Mouse (Mus musculus) heart, embryonic 15.5 days (tissue): ENCODE measurements at regions not wholly inside any gene's neighbourhood (a gene's known extent, or its start where the extent isn't known, plus 50 kb on each side); places are given as distances from the start of the nearest gene placed in this dataset.

ENCODE experiments used
- ATAC-seq: fragments of 200-750 bp; cut with Nextera tagmentation; replicated peaks from 2 replicates; pipeline ENCODE4 v1.8.0; 2017; ENCODE audit warnings: low read depth, moderate TSS enrichment; ENCODE audit not compliant: insufficient number of reproducible peaks, insufficient read depth, low FRiP score
- H3K27ac ChIP-seq: fragments of 300-500 bp; sonication (generic); 2 replicates; pipeline ENCODE4 v1.5.1; 2015; ENCODE audit warnings: mild to moderate bottlenecking, inconsistent platforms
- H3K27me3 ChIP-seq: fragments of 300-500 bp; sonication (generic); 2 replicates; pipeline ENCODE4 v1.6.1; 2015; ENCODE audit warnings: inconsistent platforms
- H3K36me3 ChIP-seq: fragments of 300-500 bp; sonication (generic); 2 replicates; pipeline ENCODE4 v1.6.1; 2015; ENCODE audit warnings: mild to moderate bottlenecking, inconsistent platforms
- H3K4me1 ChIP-seq: fragments of 300-500 bp; sonication (generic); replicated peaks from 2 replicates; pipeline ENCODE4 v1.6.1; 2015; ENCODE audit warnings: inconsistent platforms
- H3K4me2 ChIP-seq: fragments of 300-500 bp; sonication (generic); 2 replicates; pipeline ENCODE4 v1.6.1; 2015; ENCODE audit warnings: inconsistent platforms, mild to moderate bottlenecking, moderate library complexity
- H3K4me3 ChIP-seq: fragments of 300-500 bp; sonication (generic); 2 replicates; pipeline ENCODE4 v1.5.1; 2015; ENCODE audit warnings: mild to moderate bottlenecking, inconsistent platforms
- H3K9ac ChIP-seq: fragments of 300-500 bp; sonication (generic); 2 replicates; pipeline ENCODE4 v1.6.1; 2015; ENCODE audit warnings: mild to moderate bottlenecking, inconsistent platforms
- H3K9me3 ChIP-seq: fragments of 300-500 bp; sonication (generic); replicated peaks from 2 replicates; pipeline ENCODE4 v1.6.1; 2016; ENCODE audit warnings: inconsistent platforms
- WGBS: fragments of 180-500 bp; shearing (Covaris S2); methylation state at CpG from one replicate; pipeline ENCODE4 v1.1.7; 2015; ENCODE audit warnings: mixed read lengths; 5-methylcytosine and 5-hydroxymethylcytosine counted together

- 0 out of 2 replicates have a peak, but pooled peaks have one; percentile 58 for ATAC-seq
- no peak overlapping the region for H3K4me3 ChIP-seq
- 44% methylated on average over 3 of the region's 3 CpGs for WGBS
- H3K27me3 ChIP-seq, result no peaks in the 10 kb centered on the region
- no peaks in the 10 kb centered on the region for H3K9me3 ChIP-seq
- H3K36me3 ChIP-seq, result no peaks in the 10 kb centered on the region
- H3K4me2 ChIP-seq, result no peak overlapping the region
- peaks cover 9% of the 10 kb centered on the region for H3K4me1 ChIP-seq
- H3K9ac ChIP-seq, result no peak overlapping the region
- peak overlapping the region; percentile 57 for H3K27ac ChIP-seq
Observed at GRCm38 (mm10) chr13:6341102-6341737, 206.7 kb upstream of the Pitrm1 start.

GRCm38 (mm10) chr13:6365169-6365568 is 182.8 kb upstream of the Pitrm1 start:
- H3K4me1 ChIP-seq, result no peaks in the 10 kb centered on the region
- H3K27ac ChIP-seq, result no peak overlapping the region
- WGBS, result 65% methylated on average over 4 of the region's 4 CpGs
- H3K36me3 ChIP-seq, result no peaks in the 10 kb centered on the region
- no peak overlapping the region for H3K4me2 ChIP-seq
- no peak overlapping the region for H3K9ac ChIP-seq
- no peak for ATAC-seq
- H3K4me3 ChIP-seq, result no peak overlapping the region
- H3K9me3 ChIP-seq, result no peaks in the 10 kb centered on the region
- no peaks in the 10 kb centered on the region for H3K27me3 ChIP-seq

DNA sequence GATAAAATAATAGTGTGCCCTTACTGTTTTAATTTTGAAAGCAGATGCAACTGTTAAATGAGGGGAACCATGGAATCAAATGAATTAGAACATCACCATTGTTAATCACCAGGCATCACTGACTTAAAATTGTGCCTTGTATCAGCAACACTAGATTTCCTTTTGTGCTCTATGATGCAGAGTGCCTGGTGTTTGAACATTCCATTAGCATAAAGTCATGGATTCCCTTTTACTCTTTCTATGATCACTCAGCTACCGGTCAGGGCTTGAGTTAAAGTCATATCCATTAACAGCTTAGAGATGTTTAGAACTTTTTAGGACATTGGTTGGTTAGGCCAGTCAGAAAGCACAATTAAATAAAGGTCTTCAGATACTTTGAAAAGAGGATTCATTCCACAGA is 180.3 kb upstream of the Pitrm1 start:
- no peaks in the 10 kb centered on the region for H3K9me3 ChIP-seq
- no peak overlapping the region for H3K4me3 ChIP-seq
- WGBS, result 40% methylated on average over 1 of the region's 1 CpGs
- no peak overlapping the region for H3K9ac ChIP-seq
- no peak for ATAC-seq
- no peaks in the 10 kb centered on the region for H3K36me3 ChIP-seq
- H3K4me1 ChIP-seq, result no peaks in the 10 kb centered on the region
- no peak overlapping the region for H3K27ac ChIP-seq
- no peaks in the 10 kb centered on the region for H3K27me3 ChIP-seq
- no peak overlapping the region for H3K4me2 ChIP-seq

- H3K9me3 ChIP-seq, result no peaks in the 10 kb centered on the region
- H3K36me3 ChIP-seq, result no peaks in the 10 kb centered on the region
- WGBS, result 70% methylated on average over 3 of the region's 3 CpGs
- ATAC-seq, result no peak
- no peak overlapping the region for H3K4me2 ChIP-seq
- no peak overlapping the region for H3K9ac ChIP-seq
- no peak overlapping the region for H3K27ac ChIP-seq
- H3K4me1 ChIP-seq, result no peaks in the 10 kb centered on the region
- no peaks in the 10 kb centered on the region for H3K27me3 ChIP-seq
- no peak overlapping the region for H3K4me3 ChIP-seq
Observed at GRCm38 (mm10) chr13:6374570-6375173, 173.3 kb upstream of the Pitrm1 start.

- H3K36me3 ChIP-seq, result no peaks in the 10 kb centered on the region
- H3K9ac ChIP-seq, result no peak overlapping the region
- no peak overlapping the region for H3K27ac ChIP-seq
- no peaks in the 10 kb centered on the region for H3K4me1 ChIP-seq
- 81% methylated on average over 3 of the region's 3 CpGs for WGBS
- ATAC-seq, result no peak
- no peaks in the 10 kb centered on the region for H3K9me3 ChIP-seq
- no peak overlapping the region for H3K4me2 ChIP-seq
- H3K4me3 ChIP-seq, result no peak overlapping the region
- H3K27me3 ChIP-seq, result no peaks in the 10 kb centered on the region
Observed at GRCm38 (mm10) chr13:6377919-6378318, 170.0 kb upstream of the Pitrm1 start.

- Histone ChIP-seq H3K27ac (no peak overlapping the region), H3K27me3 (no peaks in the 10 kb centered on the region), H3K36me3 (no peaks in the 10 kb centered on the region), H3K9ac (no peak overlapping the region), H3K4me2 (no peak overlapping the region), H3K9me3 (no peaks in the 10 kb centered on the region), H3K4me1 (no peaks in the 10 kb centered on the region), H3K4me3 (no peak overlapping the region)
- ATAC-seq, result no peak
- 84% methylated on average over 4 of the region's 5 CpGs for WGBS
Observed at GRCm38 (mm10) chr13:6395562-6396223, 152.3 kb upstream of the Pitrm1 start.

- H3K27me3 ChIP-seq, result no peaks in the 10 kb centered on the region
- H3K36me3 ChIP-seq, result no peaks in the 10 kb centered on the region
- no peak overlapping the region for H3K27ac ChIP-seq
- H3K4me3 ChIP-seq, result no peak overlapping the region
- H3K4me2 ChIP-seq, result no peak overlapping the region
- WGBS, result 85% methylated on average over 1 of the region's 1 CpGs
- no peak overlapping the region for H3K9ac ChIP-seq
- ATAC-seq, result no peak
- no peaks in the 10 kb centered on the region for H3K4me1 ChIP-seq
- H3K9me3 ChIP-seq, result no peaks in the 10 kb centered on the region
Observed at GRCm38 (mm10) chr13:6397648-6398047, 150.3 kb upstream of the Pitrm1 start.

DNA sequence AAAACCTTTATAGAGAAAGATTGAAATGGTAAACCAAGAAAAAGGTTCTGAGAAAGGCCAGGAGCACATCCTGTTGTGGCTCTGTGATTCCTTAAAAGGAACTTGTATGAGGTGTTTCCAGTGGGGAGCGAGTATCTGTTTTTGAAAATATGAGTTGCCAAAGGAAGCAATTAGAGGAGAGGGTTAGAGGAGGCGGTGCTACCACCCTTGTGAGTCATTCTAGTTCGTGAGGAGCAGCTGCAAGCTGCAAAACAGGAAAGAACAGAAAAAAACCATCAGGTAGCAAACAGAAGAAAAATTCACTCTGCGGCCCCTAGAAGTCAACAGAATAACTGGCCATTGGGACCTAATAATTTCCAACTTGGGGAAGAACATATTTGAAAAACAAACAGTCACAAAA is 116.1 kb upstream of the Pitrm1 start:
- no peak overlapping the region for H3K9ac ChIP-seq
- no peak overlapping the region for H3K4me2 ChIP-seq
- H3K9me3 ChIP-seq, result no peaks in the 10 kb centered on the region
- H3K36me3 ChIP-seq, result no peaks in the 10 kb centered on the region
- no peaks in the 10 kb centered on the region for H3K27me3 ChIP-seq
- 62% methylated on average over 4 of the region's 4 CpGs for WGBS
- H3K4me1 ChIP-seq, result no peaks in the 10 kb centered on the region
- ATAC-seq, result no peak
- H3K4me3 ChIP-seq, result no peak overlapping the region
- H3K27ac ChIP-seq, result no peak overlapping the region

- no peak overlapping the region for H3K4me3 ChIP-seq
- H3K4me2 ChIP-seq, result no peak overlapping the region
- H3K9ac ChIP-seq, result no peak overlapping the region
- H3K4me1 ChIP-seq, result no peaks in the 10 kb centered on the region
- no peak for ATAC-seq
- H3K36me3 ChIP-seq, result no peaks in the 10 kb centered on the region
- no peak overlapping the region for H3K27ac ChIP-seq
- no peaks in the 10 kb centered on the region for H3K27me3 ChIP-seq
- H3K9me3 ChIP-seq, result no peaks in the 10 kb centered on the region
Observed at GRCm38 (mm10) chr13:6446976-6447375, 101.0 kb upstream of the Pitrm1 start.

DNA sequence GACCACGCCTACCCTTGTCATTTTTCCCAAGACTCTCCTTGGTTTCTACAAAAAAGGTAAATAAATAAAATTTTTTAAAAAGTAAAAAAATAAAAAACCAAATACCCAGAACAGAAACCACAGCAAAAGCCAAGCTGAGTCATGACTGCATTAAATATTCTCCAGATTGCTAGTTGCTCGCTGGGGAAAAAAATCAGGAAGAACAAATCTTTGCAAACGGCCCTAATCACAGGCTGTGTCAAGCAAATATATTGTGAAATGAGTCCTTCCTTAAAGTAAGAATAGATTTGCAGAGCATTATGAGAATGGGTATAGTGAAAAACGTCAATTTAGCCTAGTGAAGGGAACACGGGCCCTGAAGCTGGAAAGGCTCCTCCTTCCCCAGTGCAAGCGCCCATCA is 86.6 kb upstream of the Pitrm1 start:
- Histone ChIP-seq H3K27ac (no peak overlapping the region), H3K4me1 (no peaks in the 10 kb centered on the region), H3K4me3 (no peak overlapping the region), H3K9me3 (no peaks in the 10 kb centered on the region), H3K9ac (no peak overlapping the region), H3K27me3 (no peaks in the 10 kb centered on the region), H3K36me3 (no peaks in the 10 kb centered on the region), H3K4me2 (no peak overlapping the region)
- WGBS, result 81% methylated on average over 6 of the region's 6 CpGs
- no peak for ATAC-seq

DNA sequence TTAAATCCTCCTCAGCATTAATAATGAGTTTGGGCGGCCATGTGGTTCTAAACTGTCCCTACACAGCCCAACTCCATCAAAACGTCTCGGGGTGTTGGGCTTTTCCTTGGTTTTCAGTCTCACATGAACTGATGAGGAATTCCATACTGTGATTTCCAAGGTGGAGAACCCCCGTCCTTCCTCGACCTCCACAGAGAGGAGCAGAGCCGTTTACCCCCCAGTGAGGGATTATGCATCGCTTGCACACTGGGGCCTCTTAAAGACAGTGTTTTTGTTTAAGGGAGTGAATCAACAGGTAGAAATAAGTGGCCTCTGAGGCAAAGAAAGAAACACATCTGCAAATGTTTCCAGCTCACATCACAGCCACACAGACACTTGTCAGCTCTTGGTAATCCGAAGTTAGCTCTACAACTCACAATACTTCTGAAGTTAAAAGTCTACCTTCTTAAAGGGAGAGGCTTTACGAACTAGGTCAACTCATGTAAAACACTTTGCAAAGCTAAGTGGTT is 82.0 kb upstream of the Pitrm1 start:
- H3K27ac ChIP-seq, result no peak overlapping the region
- H3K27me3 ChIP-seq, result no peaks in the 10 kb centered on the region
- no peaks in the 10 kb centered on the region for H3K36me3 ChIP-seq
- no peak overlapping the region for H3K9ac ChIP-seq
- peaks cover 5% of the 10 kb centered on the region; the same call in 1 of the 2 replicates for H3K4me1 ChIP-seq
- ATAC-seq, result no peak
- 44% methylated on average over 9 of the region's 9 CpGs for WGBS
- no peak overlapping the region for H3K4me3 ChIP-seq
- no peaks in the 10 kb centered on the region for H3K9me3 ChIP-seq
- no peak overlapping the region for H3K4me2 ChIP-seq
